Mouse (Mus musculus) heart, postnatal 0 days (tissue): ENCODE measurements around the gene Alg1. TPM values are rescaled to one million over a fixed set of nuclear protein-coding genes. Genes with fewer than 3 reads are reported as not detected.

Experiments
- ATAC-seq: fragments of 200-750 bp; cut with Nextera tagmentation; 2 replicates; pipeline ENCODE4 v1.8.0; 2017; ENCODE audit warnings: low read depth, moderate number of reproducible peaks, moderate library complexity; ENCODE audit not compliant: insufficient read depth
- DNase-seq: peaks from one replicate; pipeline ENCODE4 v3.0.0-alpha.2; 2016; ENCODE audit warnings: low spot score
- H3K27ac ChIP-seq: fragments of 300-500 bp; sonication (generic); 2 replicates; pipeline ENCODE4 v1.5.1; 2014; ENCODE audit warnings: low read depth, mild to moderate bottlenecking
- H3K27me3 ChIP-seq: fragments of 300-500 bp; sonication (generic); 2 replicates; pipeline ENCODE4 v1.6.1; 2014; ENCODE audit warnings: low read length, mixed read lengths; ENCODE audit not compliant: control insufficient read depth, insufficient read depth
- H3K36me3 ChIP-seq: fragments of 300-500 bp; sonication (generic); replicated peaks from 2 replicates; pipeline ENCODE4 v1.6.1; 2014; ENCODE audit warnings: low read length, mixed read lengths; ENCODE audit not compliant: control insufficient read depth, insufficient read depth
- H3K4me1 ChIP-seq: fragments of 300-500 bp; sonication (generic); 2 replicates; pipeline ENCODE4 v1.6.1; 2014; ENCODE audit warnings: antibody characterized with exemption; ENCODE audit not compliant: control insufficient read depth, insufficient read depth
- H3K4me2 ChIP-seq: fragments of 300-500 bp; sonication (generic); 2 replicates; pipeline ENCODE4 v1.6.1; 2014; ENCODE audit warnings: low read depth, mild to moderate bottlenecking, low read length, moderate library complexity
- H3K4me3 ChIP-seq: fragments of 300-500 bp; sonication (generic); 2 replicates; pipeline ENCODE4 v1.5.1; 2014; ENCODE audit warnings: low read depth, low read length
- H3K9ac ChIP-seq: fragments of 300-500 bp; sonication (generic); replicated peaks from 2 replicates; pipeline ENCODE4 v1.6.1; 2014; ENCODE audit warnings: low read depth, low read length, mixed read lengths
- H3K9me3 ChIP-seq: fragments of 300-500 bp; sonication (generic); replicated peaks from 2 replicates; pipeline ENCODE4 v1.6.1; 2016; ENCODE audit warnings: low read length; ENCODE audit not compliant: control insufficient read depth
- CTCF ChIP-seq: IDR thresholded peaks from 2 replicates; pipeline ENCODE4 v1.5.1; 2016; ENCODE audit warnings: antibody characterized with exemption, control low read depth, low read depth
- EP300 ChIP-seq: IDR thresholded peaks from 2 replicates; pipeline ENCODE4 v1.6.1; 2016; ENCODE audit warnings: antibody characterized with exemption, low read depth
- WGBS: fragments of 180-500 bp; shearing (Covaris S2); extraction: QIAGEN DNeasy Blood & Tissue Kit; methylation state at CpG from one replicate; pipeline ENCODE4 v1.1.7; 2014; 5-methylcytosine and 5-hydroxymethylcytosine counted together
- microRNA-seq: library from miRNA; unstranded; fragments of <30 nt; microRNA quantifications from one replicate; pipeline ENCODE4, GENCODE M21; 2016
- polyA plus RNA-seq: library from polyadenylated mRNA; unstranded; fragments of >200 nt; fragmentation: Nextera tagmentation; extraction: Ambion mirVana; gene quantifications from 2 replicates; pipeline ENCODE4 v1.2.1, GENCODE M21; 2015
- total RNA-seq: library from RNA; depleted of rRNA; stranded (reverse); fragments of >200 nt; gene quantifications from 2 replicates; pipeline ENCODE4 v1.2.3, GENCODE M21; 2014; ENCODE audit warnings: low replicate concordance; rRNA removed

Alg1 gene
- total and polyA plus RNA-seq, 2 experiments from 2014 or later: 21.2 to 24.9 TPM

- ATAC-seq: no peak
These were observed 38.1 kb downstream of the Alg1 start for GRCm38 (mm10) chr16:5271411-5272035.

GRCm38 (mm10) chr16:5272371-5272770 is 39.0 kb downstream of the Alg1 start:
- TF ChIP-seq CTCF: no peak
- no peak for TF ChIP-seq EP300
- Histone ChIP-seq H3K27ac (no peak overlapping the region), H3K4me2 (no peak overlapping the region), H3K36me3 (no peaks in the 10 kb centered on the region), H3K4me3 (no peak overlapping the region), H3K9me3 (no peaks in the 10 kb centered on the region), H3K27me3 (0 out of 2 replicates have a peak, but pooled peaks cover 3% of the 10 kb centered on the region), H3K4me1 (no peaks in the 10 kb centered on the region), H3K9ac (no peak overlapping the region)
- DNase-seq (no peak), ATAC-seq (no peak)
- 65% methylated on average over 3 of the region's 3 CpGs for whole genome bisulfite sequencing

More at GRCm38 (mm10) chr16:5271411-5272035, 38.1 kb downstream of the Alg1 start:
- TF ChIP-seq CTCF (no peak), EP300 (no peak)
- 76% methylated on average over 4 of the region's 4 CpGs for WGBS
- H3K4me2 ChIP-seq: no peak overlapping the region
- 0 out of 2 replicates have a peak, but pooled peaks cover 3% of the 10 kb centered on the region for H3K27me3 ChIP-seq
- no peaks in the 10 kb centered on the region for H3K36me3 ChIP-seq
- no peak overlapping the region for H3K27ac ChIP-seq
- no peak overlapping the region for H3K9ac ChIP-seq
- no peak overlapping the region for H3K4me3 ChIP-seq
- no peak for DNase-seq
- H3K9me3 ChIP-seq: no peaks in the 10 kb centered on the region
- H3K4me1 ChIP-seq: no peaks in the 10 kb centered on the region

- ATAC-seq (no peak), DNase-seq (no peak)
- Histone ChIP-seq H3K4me3 (no peak overlapping the region), H3K4me1 (no peaks in the 10 kb centered on the region), H3K27ac (no peak overlapping the region), H3K9me3 (no peaks in the 10 kb centered on the region), H3K27me3 (no peaks in the 10 kb centered on the region), H3K36me3 (no peaks in the 10 kb centered on the region), H3K9ac (no peak overlapping the region), H3K4me2 (no peak overlapping the region)
- 70% methylated on average over 5 of the region's 5 CpGs for whole genome bisulfite sequencing
- TF ChIP-seq EP300 (no peak), CTCF (no peak)
These were observed 46.3 kb downstream of the Alg1 start for GRCm38 (mm10) chr16:5279571-5280222.

GRCm38 (mm10) chr16:5282686-5283085 is 49.3 kb downstream of the Alg1 start:
- no peak overlapping the region for H3K9ac ChIP-seq
- H3K36me3 ChIP-seq: no peaks in the 10 kb centered on the region
- H3K27me3 ChIP-seq: no peaks in the 10 kb centered on the region
- no peak for ATAC-seq
- no peak overlapping the region for H3K27ac ChIP-seq
- no peak overlapping the region for H3K4me3 ChIP-seq
- WGBS: 81% methylated on average over 9 of the region's 9 CpGs
- no peaks in the 10 kb centered on the region for H3K4me1 ChIP-seq
- no peak for TF ChIP-seq CTCF
- no peak for TF ChIP-seq EP300
- H3K9me3 ChIP-seq: no peaks in the 10 kb centered on the region
- DNase-seq: no peak
- H3K4me2 ChIP-seq: no peak overlapping the region

GRCm38 (mm10) chr16:5285376-5285775 is 52.0 kb downstream of the Alg1 start:
- ATAC-seq (no peak), DNase-seq (no peak)
- no peak for TF ChIP-seq CTCF
- TF ChIP-seq EP300: no peak
- Histone ChIP-seq H3K4me3 (no peak overlapping the region), H3K4me2 (no peak overlapping the region), H3K27me3 (no peaks in the 10 kb centered on the region), H3K9me3 (no peaks in the 10 kb centered on the region), H3K36me3 (no peaks in the 10 kb centered on the region), H3K4me1 (no peaks in the 10 kb centered on the region), H3K27ac (no peak overlapping the region), H3K9ac (no peak overlapping the region)
- WGBS: 40% methylated on average over 3 of the region's 3 CpGs

Small RNA genes lying within 50 kb of the gene (microRNA-seq; reads per million reads assigned to microRNA genes)
- gene Gm23689 (not detected), gene Gm26095 (not detected), gene Mir6364 (not detected)

Other genes with a start within 250 kb of the Alg1 start
- not detected in 2 replicates for gene Sept12, start 235.8 kb upstream of the Alg1 start, total RNA-seq
- gene Sept12, start 235.8 kb upstream of the Alg1 start, polyA plus RNA-seq: not detected in 2 replicates
- gene Smim22, start 226.3 kb upstream of the Alg1 start, total RNA-seq: 7.3 TPM in 1 of 2 replicates, not detected in the other
- 2.1 and 2.5 TPM in 2 replicates for gene Smim22, start 226.3 kb upstream of the Alg1 start, polyA plus RNA-seq
- gene Rogdi, start 220.1 kb upstream of the Alg1 start, total RNA-seq: 37.3 and 55.7 TPM in 2 replicates
- gene Rogdi, start 220.1 kb upstream of the Alg1 start, polyA plus RNA-seq: 34.8 and 39.2 TPM in 2 replicates
- gene Glyr1, start 183.8 kb upstream of the Alg1 start, total RNA-seq: 74.3 and 84.4 TPM in 2 replicates
- gene Glyr1, start 183.8 kb upstream of the Alg1 start, polyA plus RNA-seq: 56.2 and 58.5 TPM in 2 replicates
- gene Ubn1, start 183.6 kb upstream of the Alg1 start, total RNA-seq: 31.3 and 34.0 TPM in 2 replicates
- 8.5 and 8.7 TPM in 2 replicates for gene Ubn1, start 183.6 kb upstream of the Alg1 start, polyA plus RNA-seq
- gene Ppl, start 101.2 kb upstream of the Alg1 start, total RNA-seq: 1.9 and 2.4 TPM in 2 replicates
- gene Ppl, start 101.2 kb upstream of the Alg1 start, polyA plus RNA-seq: 0.85 and 1.00 TPM in 2 replicates
- gene Sec14l5, start 86.5 kb upstream of the Alg1 start, total RNA-seq: not detected in 2 replicates
- gene Sec14l5, start 86.5 kb upstream of the Alg1 start, polyA plus RNA-seq: not detected in 2 replicates
- gene Nagpa, start 29.6 kb upstream of the Alg1 start, total RNA-seq: 12.3 and 23.6 TPM in 2 replicates
- 9.4 and 10.6 TPM in 2 replicates for gene Nagpa, start 29.6 kb upstream of the Alg1 start, polyA plus RNA-seq
- gene AU021092, start 11.3 kb upstream of the Alg1 start, total RNA-seq: 12.2 and 14.9 TPM in 2 replicates
- gene AU021092, start 11.3 kb upstream of the Alg1 start, polyA plus RNA-seq: 6.3 and 8.8 TPM in 2 replicates
- 26.4 and 44.2 TPM in 2 replicates for gene Eef2kmt, start 22.4 kb downstream of the Alg1 start, total RNA-seq
- 20.2 and 23.3 TPM in 2 replicates for gene Eef2kmt, start 22.4 kb downstream of the Alg1 start, polyA plus RNA-seq